Mouse (Mus musculus): Measurements from ENCODE around the gene Rassf6.

GRCm38 (mm10) chr5:90582179-90582578, 58.3 kb downstream of the Rassf6 start:
- TF ChIP-seq POLR2A (IDR thresholded peaks at IDR 0.05; ENCODE audit: extremely low read depth, insufficient read depth, low read length): no peak
- no peak for TF ChIP-seq CTCF (IDR thresholded peaks at IDR 0.05; ENCODE audit: low read depth, low read length)
